Mouse (Mus musculus) lung, embryonic 15.5 days (tissue): Measurements from ENCODE around the gene 6430628N08Rik. TPM values are rescaled to one million over a fixed set of nuclear protein-coding genes. Genes with fewer than 3 reads are reported as not detected.
A peak's percentile ranks its signal among the peaks of the same experiment; 100 is the strongest.

ENCODE experiments used
- ATAC-seq: fragments of 200-750 bp; cut with Nextera tagmentation; 2 replicates; pipeline ENCODE4 v1.8.0; 2017; ENCODE audit warnings: moderate number of reproducible peaks, borderline replicate concordance; ENCODE audit not compliant: low FRiP score, low TSS enrichment; ENCODE audit errors: extremely low read depth
- H3K27ac ChIP-seq: fragments of 300-500 bp; sonication (generic); 2 replicates; pipeline ENCODE4 v1.5.1; 2015; ENCODE audit warnings: moderate library complexity, mild to moderate bottlenecking, inconsistent platforms
- H3K27me3 ChIP-seq: fragments of 300-500 bp; sonication (generic); 2 replicates; pipeline ENCODE4 v1.6.1; 2015; ENCODE audit warnings: inconsistent platforms
- H3K36me3 ChIP-seq: fragments of 300-500 bp; sonication (generic); 2 replicates; pipeline ENCODE4 v1.6.1; 2015; ENCODE audit warnings: inconsistent platforms
- H3K4me1 ChIP-seq: fragments of 300-500 bp; sonication (generic); 2 replicates; pipeline ENCODE4 v1.6.1; 2015; ENCODE audit warnings: inconsistent platforms
- H3K4me2 ChIP-seq: fragments of 300-500 bp; sonication (generic); 2 replicates; pipeline ENCODE4 v1.6.1; 2015; ENCODE audit warnings: inconsistent platforms, mild to moderate bottlenecking, moderate library complexity
- H3K4me3 ChIP-seq: fragments of 300-500 bp; sonication (generic); 2 replicates; pipeline ENCODE4 v1.5.1; 2015; ENCODE audit warnings: mild to moderate bottlenecking, inconsistent platforms
- H3K9ac ChIP-seq: fragments of 300-500 bp; sonication (generic); 2 replicates; pipeline ENCODE4 v1.6.1; 2015; ENCODE audit warnings: inconsistent platforms
- H3K9me3 ChIP-seq: fragments of 300-500 bp; sonication (generic); 2 replicates; pipeline ENCODE4 v1.6.1; 2016; ENCODE audit warnings: inconsistent platforms
- WGBS: fragments of 180-500 bp; shearing (Covaris S2); methylation state at CpG from one replicate; pipeline ENCODE4 v1.1.7; 2015; 5-methylcytosine and 5-hydroxymethylcytosine counted together
- polyA plus RNA-seq: library from polyadenylated mRNA; unstranded; fragments of >200 nt; fragmentation: Nextera tagmentation; extraction: Ambion mirVana; gene quantifications from 2 replicates; pipeline ENCODE4 v1.2.1, GENCODE M21; 2015

The 6430628N08Rik gene
- polyA plus RNA-seq, 1 experiment from 2014 or later: not detected

GRCm38 (mm10) chr4:115857293-115857883, 33.1 kb upstream of the 6430628N08Rik start:
- no peak overlapping the region for H3K27ac ChIP-seq
- H3K4me2 ChIP-seq: no peak overlapping the region
- no peaks in the 10 kb centered on the region for H3K27me3 ChIP-seq
- 71% methylated on average over 9 of the region's 9 CpGs for WGBS
- ATAC-seq: no peak
- no peak overlapping the region for H3K9ac ChIP-seq
- no peaks in the 10 kb centered on the region for H3K4me1 ChIP-seq
- H3K36me3 ChIP-seq: peaks cover 23% of the 10 kb centered on the region
- H3K4me3 ChIP-seq: no peak overlapping the region
- H3K9me3 ChIP-seq: no peaks in the 10 kb centered on the region

GRCm38 (mm10) chr4:115863352-115863751, 27.1 kb upstream of the 6430628N08Rik start:
- peaks cover 18% of the 10 kb centered on the region; the same call in 1 of the 2 replicates for H3K36me3 ChIP-seq
- no peaks in the 10 kb centered on the region for H3K27me3 ChIP-seq
- no peaks in the 10 kb centered on the region for H3K9me3 ChIP-seq
- H3K4me3 ChIP-seq: no peak overlapping the region
- 70% methylated on average over 7 of the region's 7 CpGs for WGBS
- H3K9ac ChIP-seq: no peak overlapping the region
- no peaks in the 10 kb centered on the region for H3K4me1 ChIP-seq
- no peak overlapping the region for H3K27ac ChIP-seq
- no peak overlapping the region for H3K4me2 ChIP-seq
- ATAC-seq: no peak

GRCm38 (mm10) chr4:115863880-115864279, 26.6 kb upstream of the 6430628N08Rik start:
- Histone ChIP-seq H3K4me1 (no peaks in the 10 kb centered on the region), H3K36me3 (peaks cover 18% of the 10 kb centered on the region; the same call in 1 of the 2 replicates), H3K4me3 (no peak overlapping the region), H3K9me3 (no peaks in the 10 kb centered on the region), H3K9ac (no peak overlapping the region), H3K4me2 (no peak overlapping the region), H3K27ac (no peak overlapping the region), H3K27me3 (no peaks in the 10 kb centered on the region)
- WGBS: 38% methylated on average over 10 of the region's 10 CpGs
- no peak for ATAC-seq

GRCm38 (mm10) chr4:115869512-115870210, 20.8 kb upstream of the 6430628N08Rik start:
- WGBS: 35% methylated on average over 16 of the region's 16 CpGs
- H3K9ac ChIP-seq: no peak overlapping the region
- no peak overlapping the region for H3K4me3 ChIP-seq
- no peak for ATAC-seq
- no peak overlapping the region for H3K27ac ChIP-seq
- no peak overlapping the region for H3K4me2 ChIP-seq
- no peaks in the 10 kb centered on the region for H3K9me3 ChIP-seq
- H3K4me1 ChIP-seq: no peaks in the 10 kb centered on the region
- H3K27me3 ChIP-seq: no peaks in the 10 kb centered on the region
- H3K36me3 ChIP-seq: peaks cover 17% of the 10 kb centered on the region

- no peaks in the 10 kb centered on the region for H3K9me3 ChIP-seq
- no peak overlapping the region for H3K4me2 ChIP-seq
- H3K36me3 ChIP-seq: peaks cover 17% of the 10 kb centered on the region
- ATAC-seq: no peak
- no peak overlapping the region for H3K9ac ChIP-seq
- no peak overlapping the region for H3K4me3 ChIP-seq
- no peaks in the 10 kb centered on the region for H3K27me3 ChIP-seq
- H3K4me1 ChIP-seq: 0 out of 2 replicates have a peak, but pooled peaks cover 4% of the 10 kb centered on the region
- 88% methylated on average over 3 of the region's 3 CpGs for WGBS
- H3K27ac ChIP-seq: no peak overlapping the region
Observed at GRCm38 (mm10) chr4:115873231-115873630, 17.2 kb upstream of the 6430628N08Rik start.

GRCm38 (mm10) chr4:115878216-115878678, 12.2 kb upstream of the 6430628N08Rik start:
- Histone ChIP-seq H3K4me2 (peak overlapping the region; percentile 36; the same call in 1 of the 2 replicates), H3K9me3 (no peaks in the 10 kb centered on the region), H3K27ac (no peak overlapping the region), H3K9ac (no peak overlapping the region), H3K4me1 (0 out of 2 replicates have a peak, but pooled peaks cover 7% of the 10 kb centered on the region), H3K36me3 (peaks cover 9% of the 10 kb centered on the region), H3K27me3 (no peaks in the 10 kb centered on the region), H3K4me3 (no peak overlapping the region)
- ATAC-seq: peak; percentile 50; the same call in 1 of the 2 replicates
- 4% methylated on average over 11 of the region's 11 CpGs for WGBS

- peak overlapping the region; percentile 36; the same call in 1 of the 2 replicates for H3K4me2 ChIP-seq
- ATAC-seq: no peak
- H3K27me3 ChIP-seq: no peaks in the 10 kb centered on the region
Observed at GRCm38 (mm10) chr4:115878828-115879227, 11.6 kb upstream of the 6430628N08Rik start.

GRCm38 (mm10) chr4:115881183-115881582, 9.3 kb upstream of the 6430628N08Rik start:
- H3K9me3 ChIP-seq: no peaks in the 10 kb centered on the region
- WGBS: 19% methylated on average over 1 of the region's 1 CpGs
- H3K4me1 ChIP-seq: 0 out of 2 replicates have a peak, but pooled peaks cover 7% of the 10 kb centered on the region
- no peak overlapping the region for H3K4me2 ChIP-seq
- no peak overlapping the region for H3K27ac ChIP-seq
- no peaks in the 10 kb centered on the region for H3K27me3 ChIP-seq
- no peak for ATAC-seq
- no peak overlapping the region for H3K4me3 ChIP-seq
- H3K36me3 ChIP-seq: no peaks in the 10 kb centered on the region
- H3K9ac ChIP-seq: no peak overlapping the region

More at GRCm38 (mm10) chr4:115878828-115879227, 11.6 kb upstream of the 6430628N08Rik start:
- H3K27ac ChIP-seq: no peak overlapping the region
- no peak overlapping the region for H3K9ac ChIP-seq
- peaks cover 3% of the 10 kb centered on the region; the same call in 1 of the 2 replicates for H3K36me3 ChIP-seq
- no peak overlapping the region for H3K4me3 ChIP-seq
- 0 out of 2 replicates have a peak, but pooled peaks cover 7% of the 10 kb centered on the region for H3K4me1 ChIP-seq
- WGBS: 34% methylated on average over 9 of the region's 9 CpGs
- no peaks in the 10 kb centered on the region for H3K9me3 ChIP-seq

GRCm38 (mm10) chr4:115882195-115882594, 8.3 kb upstream of the 6430628N08Rik start:
- H3K9me3 ChIP-seq: no peaks in the 10 kb centered on the region
- no peak overlapping the region for H3K9ac ChIP-seq
- no peak for ATAC-seq
- 49% methylated on average over 4 of the region's 4 CpGs for WGBS
- no peak overlapping the region for H3K27ac ChIP-seq
- no peak overlapping the region for H3K4me3 ChIP-seq
- H3K4me2 ChIP-seq: no peak overlapping the region
- H3K36me3 ChIP-seq: no peaks in the 10 kb centered on the region
- H3K4me1 ChIP-seq: 0 out of 2 replicates have a peak, but pooled peaks cover 7% of the 10 kb centered on the region
- H3K27me3 ChIP-seq: no peaks in the 10 kb centered on the region

- Histone ChIP-seq H3K4me2 (no peak within 1 kb of the TSS), H3K27me3 (no peaks in the 10 kb centered on the region), H3K9me3 (no peaks in the 10 kb centered on the region), H3K4me1 (no peaks in the 10 kb centered on the region), H3K4me3 (no peak within 1 kb of the TSS), H3K27ac (no peak within 1 kb of the TSS), H3K9ac (no peak within 1 kb of the TSS), H3K36me3 (no peaks in the 10 kb centered on the region)
- ATAC-seq: no peak
- 70% methylated on average over 6 of the region's 6 CpGs for WGBS
Observed at GRCm38 (mm10) chr4:115884022-115884421, 6.4 kb upstream of the 6430628N08Rik start, which contains the start of gene Kncn. Gene Kncn (plus strand): TSS chr4:115884400.

GRCm38 (mm10) chr4:115885846-115886245, 4.6 kb upstream of the 6430628N08Rik start:
- Histone ChIP-seq H3K9me3 (no peaks in the 10 kb centered on the region), H3K4me1 (peaks cover 7% of the 10 kb centered on the region), H3K4me3 (no peak overlapping the region), H3K4me2 (no peak overlapping the region), H3K36me3 (no peaks in the 10 kb centered on the region), H3K9ac (no peak overlapping the region), H3K27me3 (peaks cover 17% of the 10 kb centered on the region), H3K27ac (no peak overlapping the region)
- ATAC-seq: no peak
- WGBS: 60% methylated on average over 3 of the region's 3 CpGs

- 23% methylated on average over 1 of the region's 1 CpGs for WGBS
- ATAC-seq: no peak
Observed at GRCm38 (mm10) chr4:115886875-115887274, 3.6 kb upstream of the 6430628N08Rik start.

More at GRCm38 (mm10) chr4:115886875-115887274, 3.6 kb upstream of the 6430628N08Rik start:
- H3K4me3 ChIP-seq: no peak overlapping the region
- H3K9me3 ChIP-seq: no peaks in the 10 kb centered on the region
- H3K4me1 ChIP-seq: peaks cover 8% of the 10 kb centered on the region
- no peak overlapping the region for H3K9ac ChIP-seq
- H3K27ac ChIP-seq: no peak overlapping the region
- peaks cover 27% of the 10 kb centered on the region for H3K27me3 ChIP-seq
- no peak overlapping the region for H3K4me2 ChIP-seq
- no peaks in the 10 kb centered on the region for H3K36me3 ChIP-seq
